Mouse (Mus musculus): Measurements from ENCODE around the gene Fam19a4. TPM values are rescaled to one million over a fixed set of nuclear protein-coding genes. Genes with fewer than 3 reads are reported as not detected.
A peak's percentile ranks its signal among the peaks of the same experiment; 100 is the strongest.

The Fam19a4 gene
- polyA plus RNA-seq, 1 experiment = 0.54 TPM

GRCm38 (mm10) chr6:97052196-97052770, 7.9 kb downstream of the Fam19a4 start:
- TF ChIP-seq CTCF (IDR thresholded peaks at IDR 0.05; ENCODE audit: extremely low read depth, insufficient read depth, low read length) = no peak
- no peak for TF ChIP-seq POLR2A (IDR thresholded peaks at IDR 0.05; ENCODE audit: extremely low read depth, insufficient read depth, low read length)
- Histone ChIP-seq H3K27ac (ENCODE audit: insufficient read depth, low read length) (no peak overlapping the region), H3K4me3 (ENCODE audit: insufficient read depth, low read length) (no peak overlapping the region), H3K4me1 (ENCODE audit: control insufficient read depth, insufficient read depth, low read length) (no peaks in the 10 kb centered on the region)

- no peak overlapping the region for H3K27ac ChIP-seq (ENCODE audit: insufficient read depth, low read length)
- no peaks in the 10 kb centered on the region for H3K4me1 ChIP-seq (ENCODE audit: control insufficient read depth, insufficient read depth, low read length)
- no peak overlapping the region for H3K4me3 ChIP-seq (ENCODE audit: insufficient read depth, low read length)
- TF ChIP-seq CTCF (IDR thresholded peaks at IDR 0.05; ENCODE audit: extremely low read depth, insufficient read depth, low read length) = no peak
- no peak for TF ChIP-seq POLR2A (IDR thresholded peaks at IDR 0.05; ENCODE audit: extremely low read depth, insufficient read depth, low read length)
Observed at GRCm38 (mm10) chr6:97048403-97048802, 11.8 kb downstream of the Fam19a4 start.

- Histone ChIP-seq H3K4me3 (ENCODE audit: insufficient read depth, low read length) (no peak overlapping the region), H3K27ac (ENCODE audit: insufficient read depth, low read length) (no peak overlapping the region), H3K4me1 (ENCODE audit: control insufficient read depth, insufficient read depth, low read length) (no peaks in the 10 kb centered on the region)
- no peak for TF ChIP-seq POLR2A (IDR thresholded peaks at IDR 0.05; ENCODE audit: extremely low read depth, insufficient read depth, low read length)
- TF ChIP-seq CTCF (IDR thresholded peaks at IDR 0.05; ENCODE audit: extremely low read depth, insufficient read depth, low read length) = no peak
Observed at GRCm38 (mm10) chr6:97046541-97046940, 13.7 kb downstream of the Fam19a4 start.

GRCm38 (mm10) chr6:97027110-97027677, 33.0 kb downstream of the Fam19a4 start:
- TF ChIP-seq POLR2A (IDR thresholded peaks at IDR 0.05; ENCODE audit: extremely low read depth, insufficient read depth, low read length) (no peak), CTCF (IDR thresholded peaks at IDR 0.05; ENCODE audit: extremely low read depth, insufficient read depth, low read length) (no peak)
- Histone ChIP-seq H3K4me3 (ENCODE audit: insufficient read depth, low read length) (no peak overlapping the region), H3K4me1 (ENCODE audit: control insufficient read depth, insufficient read depth, low read length) (no peaks in the 10 kb centered on the region), H3K27ac (ENCODE audit: insufficient read depth, low read length) (no peak overlapping the region)

GRCm38 (mm10) chr6:97019323-97019722, 40.9 kb downstream of the Fam19a4 start:
- no peak for TF ChIP-seq CTCF (IDR thresholded peaks at IDR 0.05; ENCODE audit: extremely low read depth, insufficient read depth, low read length)
- TF ChIP-seq POLR2A (IDR thresholded peaks at IDR 0.05; ENCODE audit: extremely low read depth, insufficient read depth, low read length) = no peak
- Histone ChIP-seq H3K27ac (ENCODE audit: insufficient read depth, low read length) (no peak overlapping the region), H3K4me3 (ENCODE audit: insufficient read depth, low read length) (no peak overlapping the region), H3K4me1 (ENCODE audit: control insufficient read depth, insufficient read depth, low read length) (no peaks in the 10 kb centered on the region)

GRCm38 (mm10) chr6:97016711-97017110, 43.5 kb downstream of the Fam19a4 start:
- H3K4me3 ChIP-seq (ENCODE audit: insufficient read depth, low read length) = no peak overlapping the region

GRCm38 (mm10) chr6:97016018-97016417, 44.2 kb downstream of the Fam19a4 start:
- Histone ChIP-seq H3K27ac (ENCODE audit: insufficient read depth, low read length) (no peak overlapping the region), H3K4me3 (ENCODE audit: insufficient read depth, low read length) (no peak overlapping the region), H3K4me1 (ENCODE audit: control insufficient read depth, insufficient read depth, low read length) (no peaks in the 10 kb centered on the region)
- no peak for TF ChIP-seq CTCF (IDR thresholded peaks at IDR 0.05; ENCODE audit: extremely low read depth, insufficient read depth, low read length)
- no peak for TF ChIP-seq POLR2A (IDR thresholded peaks at IDR 0.05; ENCODE audit: extremely low read depth, insufficient read depth, low read length)

More at GRCm38 (mm10) chr6:97016711-97017110, 43.5 kb downstream of the Fam19a4 start:
- H3K27ac ChIP-seq (ENCODE audit: insufficient read depth, low read length) = no peak overlapping the region
- TF ChIP-seq CTCF (IDR thresholded peaks at IDR 0.05; ENCODE audit: extremely low read depth, insufficient read depth, low read length) = no peak
- TF ChIP-seq POLR2A (IDR thresholded peaks at IDR 0.05; ENCODE audit: extremely low read depth, insufficient read depth, low read length) = no peak
- H3K4me1 ChIP-seq (ENCODE audit: control insufficient read depth, insufficient read depth, low read length) = no peaks in the 10 kb centered on the region

GRCm38 (mm10) chr6:97006513-97007094, 53.6 kb downstream of the Fam19a4 start:
- H3K4me1 ChIP-seq (ENCODE audit: control insufficient read depth, insufficient read depth, low read length) = no peaks in the 10 kb centered on the region
- TF ChIP-seq CTCF (IDR thresholded peaks at IDR 0.05; ENCODE audit: extremely low read depth, insufficient read depth, low read length) = peak; percentile 91
- no peak for TF ChIP-seq POLR2A (IDR thresholded peaks at IDR 0.05; ENCODE audit: extremely low read depth, insufficient read depth, low read length)
- H3K4me3 ChIP-seq (ENCODE audit: insufficient read depth, low read length) = no peak overlapping the region
- H3K27ac ChIP-seq (ENCODE audit: insufficient read depth, low read length) = no peak overlapping the region

- H3K4me1 ChIP-seq (ENCODE audit: control insufficient read depth, insufficient read depth, low read length) = no peaks in the 10 kb centered on the region
- TF ChIP-seq POLR2A (IDR thresholded peaks at IDR 0.05; ENCODE audit: extremely low read depth, insufficient read depth, low read length) (no peak), CTCF (IDR thresholded peaks at IDR 0.05; ENCODE audit: extremely low read depth, insufficient read depth, low read length) (peak; percentile 74)
- H3K27ac ChIP-seq (ENCODE audit: insufficient read depth, low read length) = no peak overlapping the region
- H3K4me3 ChIP-seq (ENCODE audit: insufficient read depth, low read length) = no peak overlapping the region
Observed at GRCm38 (mm10) chr6:97005038-97005437, 55.2 kb downstream of the Fam19a4 start.

Data from cortical plate, adult 2 months (tissue).